Mouse (Mus musculus) CD4-positive, CD25-positive, alpha-beta regulatory T cell, adult 9 weeks (primary cell): ENCODE results near the gene Brd7. TPM values are rescaled to one million over a fixed set of nuclear protein-coding genes. Genes with fewer than 3 reads are reported as not detected.

ENCODE experiments used
- polyA plus RNA-seq: library from polyadenylated mRNA; unstranded; fragments of 100-300 nt; shearing (Covaris generic); gene quantifications from one replicate; pipeline ENCODE4 v1.2.1, GENCODE M21; 2017

Brd7 gene
- polyA plus RNA-seq: 25.9 TPM

GRCm38 (mm10) chr8:88361708-88362428 is at the start of gene Brd7:
Gene Brd7, minus strand, starts transcription at chr8:88362194.

Other genes starting within 250 kb of the Brd7 start
- 42.3 TPM for gene Cnep1r1, start 243.4 kb downstream of the Brd7 start, polyA plus RNA-seq
- 18.4 TPM for gene Heatr3, start 224.3 kb downstream of the Brd7 start, polyA plus RNA-seq
- 8.0 TPM for gene Tent4b, start 163.0 kb downstream of the Brd7 start, polyA plus RNA-seq
- gene Adcy7, start 89.8 kb downstream of the Brd7 start, polyA plus RNA-seq: 178 TPM
- gene Nkd1, start 159.2 kb upstream of the Brd7 start, polyA plus RNA-seq: not detected